Mouse (Mus musculus) cerebellum, postnatal 4 days (tissue): Measurements from ENCODE around the gene Glis1.

Source experiments
- DNase-seq, 2 experiments: peaks; one replicate each; pipeline ENCODE4 v3.0.0; 2022; ENCODE audit warnings: low spot score in 2 of 2, mixed read lengths in 1 of 2

Glis1 gene

DNA sequence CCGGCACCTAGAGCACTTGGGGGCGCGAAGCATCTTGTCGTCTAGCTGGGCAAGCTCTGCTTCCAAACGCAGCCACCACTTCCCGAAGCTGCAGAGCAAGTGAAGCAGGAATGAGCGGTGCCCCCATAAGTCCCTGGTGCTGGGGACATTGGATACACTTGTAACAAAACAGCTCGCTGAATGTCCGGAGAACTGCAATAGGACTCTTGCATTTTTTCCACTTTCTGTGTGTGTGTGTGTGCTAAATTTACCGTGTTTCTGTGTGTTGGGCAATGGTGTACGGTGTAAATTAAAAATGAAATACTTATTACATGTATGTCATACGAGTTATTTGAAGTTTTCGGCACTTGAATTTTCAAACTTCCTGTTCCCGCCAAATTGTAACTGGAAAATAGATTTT, 249.7 kb downstream of the Glis1 start, which contains the start of gene Dmrtb1:
Gene Dmrtb1, minus strand, starts transcription at position 101 of the 400 bp plus-strand sequence.
- DNase-seq = no peak
